Mouse (Mus musculus) skeletal muscle tissue, adult 2 months (tissue): Measurements from ENCODE around the gene Gm21988.

Source experiments
- DNase-seq: peaks from one replicate; pipeline ENCODE4 v3.0.0-alpha.2; 2012; ENCODE audit warnings: low read depth, low spot score

Gm21988 gene

DNA sequence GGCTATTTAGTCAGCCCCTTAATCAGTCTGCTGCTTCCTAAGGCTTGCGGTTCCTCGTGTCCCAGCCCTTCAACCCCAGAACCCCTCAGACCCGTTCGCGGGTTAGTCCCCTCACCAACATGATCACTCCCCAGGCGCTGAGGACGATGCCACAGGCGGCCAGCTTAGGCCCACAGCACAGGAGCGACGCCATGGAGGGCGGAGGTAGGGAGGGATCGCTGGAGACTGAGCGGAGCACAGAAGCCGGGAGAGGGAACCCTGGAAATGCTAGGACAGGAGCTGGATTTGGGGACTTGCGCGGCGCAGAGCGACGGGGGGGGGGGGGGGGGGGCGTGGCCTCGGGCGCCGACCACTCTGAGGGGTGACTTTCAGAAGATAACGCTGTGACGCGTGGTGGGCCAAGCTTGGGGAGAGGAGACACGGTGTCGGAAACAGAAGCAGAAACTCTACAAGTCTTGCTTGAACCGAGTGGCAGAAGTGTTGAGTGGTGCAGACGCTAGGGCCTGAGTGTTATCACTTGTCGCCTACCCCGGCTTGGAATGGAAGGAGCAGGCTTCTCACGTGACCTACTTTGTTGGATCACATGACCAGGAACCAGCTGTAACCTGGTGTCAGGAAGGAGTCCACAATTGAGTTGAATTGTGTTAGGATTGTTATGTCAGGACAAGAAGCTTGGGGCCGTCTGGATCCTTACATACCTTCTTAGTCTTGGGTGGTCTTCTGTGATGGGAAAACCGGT is at the start of gene Gm21988, which contains the start of gene Rnasek:
Gene Gm21988 (minus strand): TSS at position 290 of the 739 bp plus-strand sequence.
Gene Rnasek (minus strand): TSS at position 302 of the 739 bp plus-strand sequence.
- DNase-seq, result peak; percentile 84

DNA sequence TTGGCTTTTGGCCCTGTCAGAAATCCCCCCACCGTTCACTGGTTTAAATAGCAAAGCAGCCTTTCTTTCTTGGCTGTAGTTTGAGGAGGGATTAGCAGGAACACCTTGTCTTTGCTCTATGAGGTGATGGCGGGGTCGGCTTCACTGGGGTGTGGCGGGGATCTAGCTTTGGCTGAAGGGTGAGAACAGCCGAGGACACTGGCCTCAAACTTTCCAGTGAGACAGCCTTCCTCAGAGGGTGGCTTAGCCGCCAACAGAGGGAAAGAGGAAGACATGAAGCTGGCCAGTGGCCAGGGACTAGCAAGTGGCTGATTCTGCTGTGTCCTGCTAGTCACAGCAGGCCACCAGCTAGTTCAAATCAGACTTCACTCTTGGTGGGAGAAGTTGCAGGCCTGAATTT is 49.6 kb upstream of the Gm21988 start:
- peak; percentile 66 for DNase-seq

DNA sequence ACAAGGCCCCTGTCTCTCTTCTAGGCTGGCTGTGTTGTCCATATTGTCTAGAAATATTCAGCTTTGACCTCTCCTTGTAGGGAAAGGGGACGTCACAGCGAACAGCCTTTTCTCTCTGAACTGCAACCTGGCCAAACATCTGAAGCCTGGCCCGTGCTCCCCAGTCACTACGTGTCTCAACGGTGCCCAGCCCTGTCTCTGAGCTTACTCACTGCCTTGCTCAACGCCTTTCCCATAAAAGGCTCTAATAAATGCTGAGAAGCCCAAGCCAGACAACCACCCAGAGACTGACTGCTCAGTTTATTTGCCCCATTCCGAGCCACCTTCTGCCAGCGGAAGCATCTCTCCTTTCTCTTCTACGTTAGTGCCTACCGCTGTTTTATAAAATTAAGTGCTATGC is 48.5 kb upstream of the Gm21988 start:
- no peak for DNase-seq

DNA sequence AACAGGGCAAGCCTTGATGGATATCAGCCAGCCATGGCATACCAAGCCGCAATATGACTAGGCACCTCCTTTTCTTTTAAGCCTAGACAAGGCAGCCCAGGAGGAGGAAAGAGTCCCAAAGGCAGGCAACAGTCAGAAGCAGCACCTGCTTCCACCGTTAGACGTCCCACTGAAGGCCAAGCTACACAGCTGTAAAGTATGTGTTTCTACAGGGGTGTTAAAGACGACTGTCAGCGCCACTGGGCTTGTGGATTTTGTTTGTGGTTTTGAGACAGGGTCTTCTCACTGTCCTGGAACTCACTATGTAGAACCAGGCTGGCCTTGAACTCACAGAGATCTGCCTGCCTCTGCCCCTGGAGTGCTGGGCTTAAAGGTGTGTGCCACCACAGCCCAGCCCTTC is 46.1 kb upstream of the Gm21988 start:
- no peak for DNase-seq

DNA sequence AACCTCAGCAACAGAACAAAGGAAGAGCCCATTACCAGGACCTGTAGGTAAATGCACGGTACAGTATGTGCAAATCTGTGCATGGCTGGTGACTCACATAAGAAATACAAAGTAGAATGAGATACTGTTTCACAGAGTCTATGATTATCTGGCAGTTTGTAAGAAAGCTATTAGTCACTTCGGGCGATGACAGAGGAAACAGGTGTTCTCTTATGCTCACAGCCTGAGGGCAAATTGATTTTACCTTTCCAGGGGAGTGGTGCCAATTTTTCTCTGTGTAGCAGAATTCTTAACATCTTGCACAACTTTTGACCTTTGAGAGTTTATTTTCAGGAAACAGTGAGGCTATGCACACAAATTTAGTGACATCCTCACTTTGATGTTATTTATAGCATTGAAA is 45.1 kb upstream of the Gm21988 start:
- DNase-seq, result peak; percentile 56

DNA sequence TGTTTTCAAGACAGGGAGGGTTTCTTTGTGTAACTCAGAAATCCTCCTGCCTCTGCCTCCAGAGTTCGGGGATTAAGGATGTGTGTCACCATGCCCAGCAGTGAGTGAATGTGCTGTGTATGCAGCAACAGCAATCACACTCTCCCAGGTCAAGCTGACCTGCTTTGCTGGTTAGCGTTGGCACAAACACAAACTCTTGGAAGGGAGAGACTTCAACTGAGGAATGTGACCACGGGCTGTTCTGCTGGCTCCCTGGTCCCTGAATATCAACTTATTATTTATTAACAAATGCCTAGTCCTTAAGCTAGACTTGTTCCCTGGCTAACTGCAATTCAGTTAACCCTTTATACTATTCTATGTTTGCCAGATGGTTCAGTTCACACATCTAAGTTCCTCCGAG is 44.0 kb upstream of the Gm21988 start:
- no peak for DNase-seq

DNA sequence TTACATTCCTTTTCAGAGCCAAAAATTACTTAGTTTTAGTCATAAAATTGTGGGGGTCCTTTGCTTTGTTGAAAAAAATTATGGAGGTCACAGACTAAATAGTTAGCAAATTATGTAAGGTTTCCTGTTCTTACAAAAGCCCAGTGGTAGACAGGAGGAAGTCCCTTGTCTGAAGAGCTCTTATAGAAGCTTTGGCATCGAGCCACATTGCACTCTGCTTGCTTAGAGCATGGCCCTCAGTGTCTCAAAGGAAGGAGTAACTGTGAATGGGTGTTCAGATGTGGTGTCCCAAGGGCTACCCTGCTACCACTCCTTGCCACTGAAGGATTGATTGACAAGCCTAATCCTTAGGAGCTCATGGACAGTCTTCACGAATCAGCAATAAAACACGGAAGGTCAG is 40.8 kb upstream of the Gm21988 start:
- DNase-seq, result no peak

DNA sequence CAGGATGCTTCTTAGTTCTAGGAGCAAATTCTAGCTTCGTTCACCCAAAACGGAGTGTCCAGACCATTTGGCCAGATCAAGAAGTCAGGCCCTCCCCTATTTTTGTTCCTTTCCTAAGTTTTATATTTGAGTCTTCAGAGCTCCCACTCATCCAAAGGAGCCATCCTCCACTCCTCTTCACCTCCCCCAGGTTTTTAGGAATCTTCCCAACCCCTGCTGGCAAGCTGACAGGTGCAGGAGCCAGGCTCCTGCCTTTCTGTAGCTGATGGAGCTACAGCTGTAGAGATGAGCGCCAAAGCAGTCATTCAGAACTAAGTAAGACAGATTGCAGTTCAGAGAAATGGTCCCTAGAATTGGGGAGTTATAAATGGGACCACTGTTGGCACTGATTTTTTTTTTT is 39.3 kb upstream of the Gm21988 start:
- DNase-seq, result no peak

DNA sequence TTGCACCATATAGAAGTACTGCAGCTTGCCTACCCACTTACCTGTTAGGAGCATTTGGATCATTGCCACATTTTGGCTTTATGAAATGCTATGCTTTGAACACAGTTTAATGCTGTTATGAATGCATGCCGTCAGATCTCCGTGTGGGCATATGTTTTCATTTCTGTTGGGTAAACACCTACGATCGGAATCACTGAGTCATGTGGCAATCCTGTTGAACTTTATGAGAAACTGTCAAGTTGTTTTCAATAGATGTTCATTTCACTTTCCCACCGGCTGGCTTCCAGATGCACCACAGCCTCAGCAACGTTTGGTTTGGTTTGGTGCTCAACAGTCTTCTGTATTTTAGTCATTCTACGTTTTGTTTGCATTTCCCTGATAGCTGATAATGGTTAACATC is 32.0 kb upstream of the Gm21988 start:
- DNase-seq, result no peak

DNA sequence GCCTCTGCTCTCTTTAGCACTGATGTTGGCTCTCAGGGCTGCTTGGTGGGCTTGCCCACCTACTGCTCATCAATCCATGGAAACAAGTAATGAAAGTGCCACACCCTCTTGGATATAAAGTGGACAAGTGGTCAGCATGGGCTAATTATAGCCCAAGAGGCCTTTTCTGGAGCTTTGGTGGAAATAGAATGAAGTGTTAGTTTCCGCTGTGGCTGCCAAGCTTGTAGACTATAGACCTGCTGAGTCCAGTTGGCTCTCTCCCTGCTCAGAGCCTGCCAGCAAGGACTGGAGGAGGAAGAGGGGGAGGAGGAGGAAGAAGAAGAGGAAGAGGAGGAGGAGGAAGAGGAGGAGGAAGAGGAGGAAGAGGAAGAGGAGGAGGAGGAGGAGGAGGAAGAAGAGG is 26.8 kb upstream of the Gm21988 start:
- DNase-seq, result peak; percentile 32

DNA sequence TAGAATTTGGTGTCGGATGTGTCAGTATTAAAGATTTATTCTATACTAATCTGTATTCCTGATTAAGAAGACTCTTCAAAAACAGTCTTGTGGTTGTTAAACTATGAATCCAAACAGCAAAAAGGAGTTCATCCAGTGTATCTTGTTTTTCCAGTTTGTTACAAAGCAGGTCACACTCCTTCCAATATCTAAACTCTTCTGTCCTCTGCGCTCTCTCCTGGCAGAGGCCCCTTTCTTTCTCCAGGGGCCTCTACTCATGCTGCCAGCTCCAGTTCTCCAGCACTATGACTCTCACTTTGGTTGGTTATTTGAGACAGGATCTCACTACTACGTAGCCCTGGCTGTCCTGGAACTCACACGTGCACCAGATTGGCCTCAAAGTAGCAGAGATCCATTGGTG is 26.2 kb upstream of the Gm21988 start:
- DNase-seq, result no peak

DNA sequence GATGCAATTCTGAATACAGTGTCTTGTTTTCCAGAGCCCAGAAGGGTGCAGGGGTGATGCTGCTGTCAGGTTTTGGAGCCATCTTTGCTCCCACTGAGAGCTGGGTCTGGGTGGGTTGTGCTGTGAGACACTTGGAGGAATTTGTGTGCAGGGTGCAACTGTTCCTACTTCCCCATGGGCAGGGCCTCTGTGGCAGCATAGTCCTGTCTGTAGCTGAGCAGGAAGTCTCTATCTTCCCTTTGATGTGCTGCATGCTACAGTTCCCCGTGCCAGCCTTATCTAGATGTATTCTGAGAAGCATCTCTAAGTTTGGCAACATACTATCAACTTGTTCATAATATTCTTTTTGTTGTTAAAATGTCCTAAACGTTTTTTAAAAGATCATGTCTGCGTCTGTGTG is 25.6 kb upstream of the Gm21988 start:
- no peak for DNase-seq

DNA sequence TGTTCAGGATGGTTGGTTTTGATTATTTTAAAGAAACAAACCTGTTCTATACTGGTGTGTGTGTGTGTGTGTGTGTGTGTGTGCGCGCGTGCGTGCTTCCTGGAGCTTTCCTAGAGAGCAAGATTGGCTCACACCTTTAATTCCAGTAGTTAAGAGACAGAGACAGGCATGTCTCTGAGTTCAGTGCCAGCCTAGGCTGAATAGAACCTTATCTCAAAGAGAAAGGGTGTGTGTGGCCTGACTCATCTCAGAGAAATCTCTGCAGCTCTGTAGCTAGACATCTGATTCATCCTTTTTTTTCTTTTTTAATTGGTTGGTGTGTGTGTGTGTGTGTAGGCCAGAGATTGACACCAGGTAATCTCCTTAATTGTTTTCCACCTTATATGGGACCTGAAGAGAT is 19.4 kb upstream of the Gm21988 start:
- DNase-seq, result no peak

DNA sequence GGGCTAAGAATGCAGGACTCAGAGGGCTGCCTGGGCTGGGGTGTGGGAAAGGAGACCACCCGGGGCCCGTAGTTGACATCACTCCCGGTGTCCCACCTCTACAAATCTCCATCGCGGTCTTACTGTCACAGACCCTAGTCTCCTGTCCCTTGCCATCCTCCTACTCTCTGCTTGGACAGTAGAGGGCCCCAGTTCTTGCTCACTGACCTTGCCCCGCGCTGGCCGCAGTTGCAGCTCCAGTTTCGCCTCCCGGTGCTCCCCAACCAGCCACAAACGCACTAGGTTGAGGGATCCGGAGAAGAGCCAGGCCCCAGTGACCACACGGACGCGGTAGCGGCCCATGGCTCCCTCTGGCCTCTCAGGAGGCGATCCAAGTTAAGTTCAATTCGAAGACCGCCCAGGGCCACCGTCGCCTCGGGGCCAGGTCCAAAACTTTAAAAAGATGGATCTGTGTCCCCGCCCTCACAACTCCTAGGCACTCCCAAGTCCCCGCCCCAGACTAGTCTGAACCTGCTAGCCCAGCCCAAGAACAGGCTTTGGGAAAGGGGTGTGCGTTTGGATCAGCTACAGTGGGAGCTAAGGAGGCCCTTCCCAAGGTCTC is 15.4 kb upstream of the Gm21988 start, which contains the start of gene Alox12:
Gene Alox12 (minus strand): TSS at position 423 of the 601 bp plus-strand sequence.
- DNase-seq, result no peak

DNA sequence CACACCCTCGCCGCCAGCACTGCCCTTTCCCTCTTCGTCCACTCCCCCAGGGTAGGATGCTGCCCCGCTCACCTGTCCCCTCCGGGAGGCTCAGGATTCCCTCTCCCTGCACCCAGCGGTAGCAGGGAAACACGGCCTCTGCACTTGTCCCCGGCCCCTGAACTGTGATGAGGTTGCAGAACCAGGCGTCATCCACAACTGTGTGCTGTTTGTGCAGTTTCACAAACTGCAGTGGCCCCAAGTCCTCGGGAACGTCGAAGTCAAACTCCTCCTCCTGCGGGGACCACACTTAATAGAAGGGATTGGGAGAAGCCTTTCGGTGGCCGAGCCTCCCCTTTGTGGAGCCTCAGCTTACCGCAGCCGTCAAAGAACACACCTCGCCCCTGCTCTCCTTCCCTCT is 14.7 kb upstream of the Gm21988 start:
- DNase-seq, result no peak

DNA sequence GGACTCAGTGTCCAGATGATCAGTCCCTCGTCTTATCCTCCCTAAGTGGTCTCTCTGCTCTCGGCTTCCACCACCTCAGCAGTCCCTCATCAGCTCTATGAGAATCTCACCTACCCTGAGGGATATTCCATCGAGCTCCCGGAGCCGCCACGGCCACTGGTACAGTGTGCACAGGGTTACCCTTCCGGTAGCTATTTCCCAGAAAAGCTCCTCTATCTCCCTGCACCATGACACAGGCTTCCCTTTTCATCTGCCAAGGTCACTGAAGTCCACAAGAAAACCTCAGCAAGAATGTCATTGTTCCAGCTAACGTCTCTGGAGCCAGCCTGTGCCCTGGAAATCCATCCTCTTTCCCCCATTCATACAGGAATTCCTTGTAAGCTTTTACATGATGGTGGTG is 12.2 kb upstream of the Gm21988 start:
- DNase-seq, result no peak

DNA sequence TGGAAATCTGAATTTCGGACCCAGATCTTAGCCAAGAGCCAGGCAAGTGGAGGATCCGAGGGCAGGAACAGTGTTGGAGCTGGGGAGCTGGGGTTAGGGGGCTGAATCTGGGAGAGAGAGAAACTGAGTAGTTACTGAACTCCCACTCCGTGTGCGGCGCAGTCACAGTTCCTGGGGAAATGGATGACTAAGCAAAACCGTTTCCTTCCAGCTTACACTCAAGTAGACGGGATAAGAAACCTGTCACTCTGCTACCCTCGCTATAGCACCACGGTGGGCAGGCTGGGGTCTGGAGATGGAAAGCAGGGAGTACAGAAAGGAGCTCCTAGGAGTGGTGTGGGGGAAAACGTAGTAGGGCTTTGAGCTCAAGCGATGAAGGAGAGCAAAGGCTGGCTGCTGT is 10.5 kb upstream of the Gm21988 start:
- DNase-seq, result no peak

DNA sequence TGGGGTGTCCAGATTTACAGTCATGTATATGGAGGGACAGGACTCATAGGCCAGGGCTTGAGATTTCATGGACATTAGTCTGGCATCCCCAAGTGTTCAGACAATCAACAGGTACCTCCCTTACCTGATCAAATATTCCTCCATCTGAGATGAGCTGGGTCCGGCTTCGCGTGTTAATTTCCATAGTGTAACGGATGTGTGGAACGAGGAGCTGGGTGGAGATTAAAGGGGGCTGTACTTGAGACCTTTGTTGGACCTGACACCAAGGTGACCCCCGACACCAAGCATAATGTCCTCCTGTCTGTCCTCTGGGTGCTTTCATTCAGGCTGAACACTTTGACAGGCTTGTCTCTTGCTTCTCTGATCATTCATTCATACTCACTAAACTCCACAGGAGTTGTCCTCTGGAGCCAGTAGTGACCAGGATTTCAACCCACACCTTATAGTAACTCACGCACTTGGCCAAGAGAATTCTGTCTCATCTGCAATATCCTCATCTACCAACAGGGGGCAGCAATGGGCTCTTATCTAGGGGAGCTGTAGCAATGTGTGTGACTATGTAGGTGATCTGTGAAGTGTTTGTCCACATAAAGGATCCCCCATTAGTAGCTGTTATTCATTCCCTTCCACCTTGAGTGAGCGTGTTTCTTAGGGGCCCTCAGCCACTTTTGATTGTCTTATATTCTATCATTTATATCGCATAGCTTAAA is 7.7 kb upstream of the Gm21988 start:
- no peak for DNase-seq

DNA sequence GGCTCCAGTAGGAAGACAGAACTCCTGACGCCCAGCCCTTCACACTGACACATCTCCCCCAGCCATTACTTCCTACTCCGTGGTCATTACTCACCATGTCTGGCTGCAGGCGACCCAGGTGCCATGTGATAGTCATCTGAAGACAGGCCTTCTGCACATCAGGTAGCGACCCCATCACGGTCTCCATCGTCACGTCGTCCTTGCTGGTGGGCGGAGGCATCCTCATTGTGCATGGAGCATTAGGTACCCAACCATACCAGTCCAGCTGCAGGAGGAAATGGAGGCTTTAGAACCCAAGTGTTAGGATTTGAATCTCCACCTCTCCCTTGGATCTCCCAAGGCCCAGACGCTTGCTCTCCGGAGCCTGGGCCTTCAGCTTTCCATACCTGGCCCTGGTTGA is 3.0 kb upstream of the Gm21988 start:
- no peak for DNase-seq

DNA sequence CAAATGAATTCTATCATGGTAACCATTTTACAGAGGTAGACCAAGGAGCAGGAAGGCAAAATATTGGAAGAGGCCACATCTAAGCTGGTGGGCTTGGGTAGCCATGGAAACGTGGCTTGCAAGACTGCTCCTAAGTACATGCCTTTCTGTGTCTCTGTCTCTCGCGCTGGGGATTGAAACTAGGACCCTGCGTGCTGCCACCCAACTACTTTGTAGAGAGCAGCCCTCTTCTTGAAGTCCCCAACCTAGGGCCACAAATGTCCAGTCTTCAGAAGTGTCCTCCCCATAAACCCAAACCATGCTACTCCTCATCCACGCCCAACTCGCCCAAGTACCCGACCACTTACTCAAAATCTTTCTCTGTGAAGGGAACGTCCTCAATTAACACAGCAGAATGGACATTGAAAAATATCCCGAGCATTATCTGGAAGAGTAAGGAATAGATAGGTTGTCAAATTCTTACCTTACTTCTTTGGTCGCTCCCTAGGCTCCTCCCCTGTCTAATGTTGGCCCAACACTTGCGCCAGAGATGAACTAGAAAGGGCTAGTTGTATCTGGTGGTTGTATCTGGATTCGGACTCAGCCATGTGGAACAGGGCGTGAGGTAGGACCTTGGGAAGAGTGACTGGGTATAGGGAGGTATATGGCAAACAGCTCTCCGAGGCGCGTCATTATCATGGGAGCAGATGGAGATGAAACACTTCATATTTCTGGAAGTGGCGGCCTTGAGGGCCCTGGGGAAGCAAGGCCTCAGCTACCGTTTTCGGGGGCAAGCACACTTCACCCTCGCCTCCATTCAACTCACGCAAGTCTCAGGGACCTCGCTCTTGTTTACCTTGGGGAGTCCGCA is 814 bp downstream of the Gm21988 start:
- DNase-seq, result no peak

DNA sequence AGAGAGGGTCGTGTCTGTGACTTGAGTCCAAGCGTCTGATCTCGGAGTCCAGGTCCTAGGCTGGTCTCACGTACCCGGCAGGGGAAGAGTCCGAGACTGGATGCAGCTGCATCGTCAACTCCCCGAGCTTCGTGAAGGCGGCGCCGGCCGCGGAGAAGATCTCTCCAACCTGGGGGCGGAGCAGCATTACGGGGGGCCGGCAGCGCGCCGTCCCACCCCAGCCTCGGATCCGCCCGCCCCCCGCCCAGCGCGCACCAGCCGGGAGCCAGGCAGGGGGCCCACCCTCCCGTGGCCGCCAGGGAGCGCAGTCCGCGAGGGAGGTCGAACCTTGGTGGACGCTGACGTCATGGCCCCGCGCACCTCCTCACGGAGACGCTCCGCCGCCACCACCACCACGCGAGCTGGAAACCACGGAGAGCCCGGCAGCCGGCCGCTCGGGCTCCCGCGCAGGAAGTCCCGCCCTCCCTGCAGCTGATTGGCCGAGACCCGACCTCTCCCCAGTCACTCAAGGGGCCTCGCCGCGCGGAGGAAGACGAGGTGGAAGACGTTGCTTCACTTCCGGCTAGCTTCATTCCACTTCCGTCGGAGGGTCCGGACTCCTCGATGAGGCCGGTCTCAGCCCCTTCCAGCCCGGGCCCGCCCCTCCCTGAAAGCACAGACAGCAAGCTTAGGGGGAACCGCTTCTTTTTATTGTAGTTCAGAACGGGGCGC is 2.0 kb downstream of the Gm21988 start, which contains the start of gene 0610010K14Rik:
Gene 0610010K14Rik (minus strand): TSS at position 458 of the 711 bp plus-strand sequence.
- peak; percentile 96 for DNase-seq
